Mouse (Mus musculus): ENCODE data around the gene 1110004F10Rik.

DNA sequence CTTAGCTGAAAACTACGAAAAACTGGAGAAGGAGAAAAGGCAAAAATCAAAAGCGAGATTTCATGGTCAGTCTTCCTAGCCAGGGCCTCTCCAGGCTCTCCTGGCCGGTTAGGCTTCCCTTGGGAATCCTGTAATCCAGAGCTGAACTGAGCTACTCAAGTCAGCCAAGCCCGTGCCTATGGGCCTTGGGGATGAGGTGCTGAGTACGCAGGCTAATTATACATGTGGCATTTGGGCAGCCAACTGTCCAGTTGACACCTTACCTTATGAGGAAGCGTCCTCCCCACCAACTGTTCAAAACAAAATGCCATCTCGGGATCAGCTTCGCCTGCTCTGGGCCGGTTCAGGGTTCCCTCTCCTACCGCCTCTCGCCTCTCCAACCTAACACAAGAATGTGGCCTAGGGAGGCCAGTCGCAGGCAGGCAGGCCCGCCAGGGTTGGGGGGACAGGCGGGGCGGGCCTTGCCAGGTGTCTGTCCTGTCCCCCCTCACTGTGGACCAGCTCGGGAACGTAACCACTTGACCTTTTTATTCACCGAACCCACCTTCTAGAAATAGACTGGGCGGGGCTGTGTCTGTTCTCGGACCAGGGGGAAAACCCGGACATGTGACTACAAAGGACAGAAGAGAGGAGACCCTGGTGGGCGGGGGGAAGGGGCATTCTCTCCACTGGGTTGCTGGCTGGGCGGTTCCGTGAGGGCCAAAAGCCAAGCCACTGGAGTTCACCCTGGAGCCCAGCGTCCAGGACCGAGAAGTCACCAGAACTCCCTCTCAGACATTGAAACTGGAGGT, 8.4 kb upstream of the 1110004F10Rik start:
- no peak for TF ChIP-seq POLR2A (IDR thresholded peaks at IDR 0.05; ENCODE audit: control insufficient read depth, extremely low read depth, insufficient read depth, low read length, poor library complexity)
- TF ChIP-seq CTCF (IDR thresholded peaks at IDR 0.05; ENCODE audit: borderline replicate concordance, control insufficient read depth, extremely low read depth, insufficient read depth, low read length, poor library complexity), result no peak
